28 mouse cellular contexts compared by ENCODE assay signal in genomic region chr16:95203026-95203425, GRCm38 (mm10). TPM values are rescaled to one million over a fixed set of nuclear protein-coding genes. Genes with fewer than 3 reads are reported as not detected.
A peak's percentile ranks its signal among the peaks of the same experiment; 100 is the strongest.
DNase-seq lines count a peak whose midpoint lies in the region; ATAC-seq and TF ChIP-seq lines count a peak whose summit lies in the region.
"Had no signal": no experiment of that assay in that cellular context is flagged by ENCODE, and none has a peak within 500 bp of the region (broad histone marks: within the 10 kb centered on the region; RNA-seq: fewer than 3 reads in every experiment).

No protein-coding gene starts in this region.

- H3K4me1 ChIP-seq in embryonic facial prominence, embryonic 15.5 days, result 0 out of 2 replicates have a peak, but pooled peaks cover 5% of the 10 kb centered on the region
- peaks cover 10% of the 10 kb centered on the region for H3K4me1 ChIP-seq in embryonic facial prominence, embryonic 10.5 days
- no peaks in the 10 kb centered on the region; the same call in 1 of the 2 replicates for H3K4me1 ChIP-seq in midbrain, postnatal 0 days (ENCODE audit: insufficient read depth, low read length)
- H3K4me1 ChIP-seq in midbrain, embryonic 16.5 days (ENCODE audit: control insufficient read depth, insufficient read depth, low read length), result peaks cover 8% of the 10 kb centered on the region
- H3K4me1 ChIP-seq: intestine, embryonic 15.5 days; liver, embryonic 12.5 days had no signal

- H3K9ac ChIP-seq in embryonic facial prominence, embryonic 15.5 days, result no peak overlapping the region
- H3K9ac ChIP-seq in midbrain, postnatal 0 days (replicated peaks; ENCODE audit: low read length, poor library complexity, severe bottlenecking), result no peak overlapping the region
- H3K9ac ChIP-seq in midbrain, embryonic 16.5 days (ENCODE audit: low read depth, low read length), result no peak overlapping the region
- H3K9ac ChIP-seq: forebrain, embryonic 12.5 days; hindbrain, embryonic 15.5 days; intestine, embryonic 15.5 days; liver, embryonic 12.5 days; liver, postnatal 0 days; midbrain, embryonic 13.5 days; neural tube, embryonic 15.5 days had no signal

- no peak for DNase-seq in embryonic facial prominence, embryonic 10.5 days (ENCODE audit: low spot score)
- peak; percentile 73 for DNase-seq in midbrain, postnatal 0 days (ENCODE audit: low spot score)
- peak; percentile 76 for DNase-seq in cerebellum, adult 9-11 months
- DNase-seq in frontal cortex, postnatal 14 days (ENCODE audit: low spot score in 2 of 2), result no peak
- no peak for DNase-seq in left cerebral cortex, postnatal 36 days (ENCODE audit: low spot score in 2 of 2)
- no peak for DNase-seq in lung, postnatal 10 days
- DNase-seq: adrenal gland, postnatal 10 days; gastrocnemius, postnatal 14 days; heart, postnatal 4 days; kidney, adult 9 months; kidney, postnatal 10 days; liver, postnatal 0 days; retina, postnatal 1 day; right cerebral cortex, postnatal 14 days had no signal

- intact Hi-C loops in left cerebral cortex, postnatal 36 days (cut with DNase I), result no loop called here

- 78% methylated on average over 3 of the region's 3 CpGs for WGBS in embryonic facial prominence, embryonic 15.5 days
- WGBS in embryonic facial prominence, embryonic 10.5 days, result 87% methylated on average over 3 of the region's 3 CpGs
- 77% methylated on average over 3 of the region's 3 CpGs for WGBS in midbrain, postnatal 0 days
- 82% methylated on average over 3 of the region's 3 CpGs for WGBS in midbrain, embryonic 16.5 days

- H3K27me3 ChIP-seq in embryonic facial prominence, embryonic 15.5 days, result no peaks in the 10 kb centered on the region
- H3K27me3 ChIP-seq in embryonic facial prominence, embryonic 10.5 days (replicated peaks; ENCODE audit: low read depth, poor library complexity, severe bottlenecking), result no peaks in the 10 kb centered on the region
- no peaks in the 10 kb centered on the region for H3K27me3 ChIP-seq in midbrain, postnatal 0 days (ENCODE audit: insufficient read depth, low read length)
- no peaks in the 10 kb centered on the region for H3K27me3 ChIP-seq in midbrain, embryonic 16.5 days (ENCODE audit: control insufficient read depth, insufficient read depth, low read depth, low read length)
- H3K27me3 ChIP-seq: CH12.LX; forebrain, embryonic 12.5 days; hindbrain, embryonic 15.5 days; intestine, embryonic 15.5 days; liver, embryonic 12.5 days; midbrain, embryonic 13.5 days; neural tube, embryonic 15.5 days had no signal

- H3K4me3 ChIP-seq in embryonic facial prominence, embryonic 15.5 days (replicated peaks), result no peak overlapping the region
- no peak overlapping the region for H3K4me3 ChIP-seq in embryonic facial prominence, embryonic 10.5 days
- H3K4me3 ChIP-seq in midbrain, postnatal 0 days (ENCODE audit: low read depth, low read length), result no peak overlapping the region
- no peak overlapping the region for H3K4me3 ChIP-seq in midbrain, embryonic 16.5 days (ENCODE audit: low read depth, low read length)
- H3K4me3 ChIP-seq: forebrain, embryonic 12.5 days; heart, embryonic 10.5 days; hindbrain, embryonic 15.5 days; intestine, embryonic 15.5 days; liver, embryonic 12.5 days; midbrain, embryonic 13.5 days; neural tube, embryonic 15.5 days had no signal

- H3K4me2 ChIP-seq in embryonic facial prominence, embryonic 15.5 days (replicated peaks), result no peak overlapping the region
- no peak overlapping the region for H3K4me2 ChIP-seq in midbrain, postnatal 0 days (ENCODE audit: low read depth, low read length, poor library complexity, severe bottlenecking)
- H3K4me2 ChIP-seq in midbrain, embryonic 16.5 days (ENCODE audit: low read length), result no peak overlapping the region
- H3K4me2 ChIP-seq: forebrain, embryonic 12.5 days; hindbrain, embryonic 15.5 days; intestine, embryonic 15.5 days; liver, embryonic 12.5 days; midbrain, embryonic 13.5 days; neural tube, embryonic 15.5 days had no signal

- ATAC-seq in embryonic facial prominence, embryonic 15.5 days (ENCODE audit: insufficient number of reproducible peaks, low FRiP score, low TSS enrichment, low read depth), result no peak
- no peak for ATAC-seq in midbrain, postnatal 0 days (ENCODE audit: low FRiP score)
- ATAC-seq in midbrain, embryonic 16.5 days, result no peak
- ATAC-seq: intestine, embryonic 15.5 days; liver, embryonic 12.5 days; liver, postnatal 0 days; midbrain, embryonic 13.5 days had no signal

- H3K36me3 ChIP-seq in embryonic facial prominence, embryonic 15.5 days, result no peaks in the 10 kb centered on the region
- no peaks in the 10 kb centered on the region for H3K36me3 ChIP-seq in embryonic facial prominence, embryonic 10.5 days (replicated peaks)
- no peaks in the 10 kb centered on the region for H3K36me3 ChIP-seq in midbrain, postnatal 0 days (ENCODE audit: insufficient read depth, low read length)
- no peaks in the 10 kb centered on the region for H3K36me3 ChIP-seq in midbrain, embryonic 16.5 days (ENCODE audit: control insufficient read depth, insufficient read depth, low read length)
- H3K36me3 ChIP-seq: forebrain, embryonic 12.5 days; heart, embryonic 10.5 days; hindbrain, embryonic 15.5 days; intestine, embryonic 15.5 days; liver, embryonic 12.5 days; midbrain, embryonic 13.5 days; neural tube, embryonic 15.5 days had no signal

- TF ChIP-seq CTCF in midbrain, postnatal 0 days (IDR thresholded peaks at IDR 0.05), result no peak

- no peaks in the 10 kb centered on the region for H3K9me3 ChIP-seq in embryonic facial prominence, embryonic 15.5 days (replicated peaks)
- H3K9me3 ChIP-seq in embryonic facial prominence, embryonic 10.5 days, result no peaks in the 10 kb centered on the region
- no peaks in the 10 kb centered on the region for H3K9me3 ChIP-seq in midbrain, postnatal 0 days (ENCODE audit: low read length)
- no peaks in the 10 kb centered on the region for H3K9me3 ChIP-seq in midbrain, embryonic 16.5 days (replicated peaks; ENCODE audit: control insufficient read depth, low read length, poor library complexity, severe bottlenecking)
- H3K9me3 ChIP-seq: forebrain, embryonic 12.5 days; heart, embryonic 10.5 days; hindbrain, embryonic 15.5 days; intestine, embryonic 15.5 days; liver, embryonic 12.5 days; midbrain, embryonic 13.5 days; neural tube, embryonic 15.5 days had no signal

- 0 out of 2 replicates have a peak overlapping the region, but pooled peaks have one; percentile 23 for H3K27ac ChIP-seq in embryonic facial prominence, embryonic 15.5 days (replicated peaks)
- H3K27ac ChIP-seq in embryonic facial prominence, embryonic 10.5 days (replicated peaks), result no peak overlapping the region
- H3K27ac ChIP-seq in midbrain, postnatal 0 days (ENCODE audit: low read depth, low read length), result no peak overlapping the region
- no peak overlapping the region for H3K27ac ChIP-seq in midbrain, embryonic 16.5 days (ENCODE audit: low read length)
- H3K27ac ChIP-seq: forebrain, embryonic 12.5 days; heart, embryonic 10.5 days; hindbrain, embryonic 15.5 days; intestine, embryonic 15.5 days; liver, embryonic 12.5 days; macrophage; midbrain, embryonic 13.5 days; neural tube, embryonic 15.5 days had no signal

RNA-seq across cellular contexts. Expression of gene Kcnj15, which starts 54.3 kb away (rescaled TPM):
- polyA plus RNA-seq in embryonic facial prominence, embryonic 15.5 days (2015; fragmentation: Nextera tagmentation; extraction: Ambion mirVana), result 4.4 and 4.7 TPM in 2 replicates
- 0.33 and 0.45 TPM in 2 replicates for polyA plus RNA-seq in embryonic facial prominence, embryonic 10.5 days (2016; fragmentation: Nextera tagmentation; extraction: Ambion mirVana)
- 0.09 TPM in 1 of 2 replicates, not detected in the other for total RNA-seq in midbrain, postnatal 0 days (2014; rRNA removed)
- 0.04 and 0.06 TPM in 2 replicates for polyA plus RNA-seq in midbrain, postnatal 0 days (2015; fragmentation: Nextera tagmentation; extraction: Ambion mirVana)
- polyA plus RNA-seq in midbrain, embryonic 16.5 days (2015; fragmentation: Nextera tagmentation; extraction: Ambion mirVana), result 0.05 and 0.07 TPM in 2 replicates
- total RNA-seq in left cerebral cortex, postnatal 36 days (2021), result under 1 TPM in 1 of 2 experiments, not detected in 1; 0.07 TPM
- total RNA-seq: common myeloid progenitor, adult 5-6 weeks; granulocyte monocyte progenitor cell, adult 5-6 weeks; megakaryocyte-erythroid progenitor cell, adult 5-6 weeks had no signal
- polyA plus RNA-seq: macrophage had no signal

Comparison
In these comparisons a context has a peak if more than half of its experiments do, and no peak if none do; other contexts are left out.
1. DNase-seq: peak in midbrain, postnatal 0 days (single experiment) and cerebellum, adult 9-11 months (single experiment); none in embryonic facial prominence, embryonic 10.5 days (single experiment), frontal cortex, postnatal 14 days (0 of 2), left cerebral cortex, postnatal 36 days (0 of 2) and lung, postnatal 10 days (single experiment).